Mouse (Mus musculus) adrenal gland, adult (tissue): Measurements from ENCODE around the gene Msantd2.

Source experiments
- DNase-seq, 2 experiments: peaks; one replicate each; pipeline ENCODE4 v3.0.0; 2022 to 2023; ENCODE audit warnings: low spot score in 1 of 2; ENCODE audit not compliant: inconsistent age in 2 of 2

Msantd2 gene

DNA sequence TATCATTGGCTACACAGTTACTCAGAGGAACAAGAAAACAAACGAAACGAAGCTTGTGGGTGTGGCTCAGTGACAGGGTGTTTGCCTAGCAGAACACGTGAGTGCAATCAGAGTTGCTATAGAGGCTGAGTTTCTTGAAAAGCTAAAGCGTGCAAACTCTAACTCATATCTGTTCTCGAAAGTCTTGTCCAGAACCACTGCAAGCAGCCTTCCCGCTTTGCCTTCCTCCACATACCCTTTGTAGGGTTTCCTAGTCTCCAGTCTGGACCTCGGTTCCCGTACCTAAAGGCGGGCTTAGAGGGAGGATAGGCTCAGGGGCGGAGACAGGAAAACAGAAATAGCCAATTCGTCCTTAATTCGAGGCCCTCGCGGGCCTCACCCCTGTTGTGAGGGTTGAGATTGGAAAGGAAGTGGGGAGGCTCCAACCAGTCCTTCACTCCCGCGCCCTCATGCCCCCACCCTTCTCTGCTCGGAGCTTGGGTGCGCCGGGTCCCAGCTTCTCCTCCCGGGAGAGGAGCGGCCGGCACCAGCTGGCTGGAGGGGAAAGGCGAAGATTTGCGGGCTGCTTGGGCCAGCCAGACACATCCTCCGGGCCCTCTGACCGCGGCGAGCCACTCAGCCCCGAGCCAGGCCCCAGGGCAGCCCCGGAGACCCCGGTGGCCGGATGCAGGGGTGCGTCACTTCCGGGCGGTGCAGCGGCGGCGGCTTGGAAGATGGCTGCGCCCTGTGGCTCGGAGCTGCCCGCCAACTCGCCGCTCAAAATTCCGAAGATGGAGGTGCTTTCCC is at the start of gene Msantd2:
Msantd2 (plus strand) TSS at position 709 of the 786 bp plus-strand sequence.
- peak; percentile 93 to 97 for DNase-seq

DNA sequence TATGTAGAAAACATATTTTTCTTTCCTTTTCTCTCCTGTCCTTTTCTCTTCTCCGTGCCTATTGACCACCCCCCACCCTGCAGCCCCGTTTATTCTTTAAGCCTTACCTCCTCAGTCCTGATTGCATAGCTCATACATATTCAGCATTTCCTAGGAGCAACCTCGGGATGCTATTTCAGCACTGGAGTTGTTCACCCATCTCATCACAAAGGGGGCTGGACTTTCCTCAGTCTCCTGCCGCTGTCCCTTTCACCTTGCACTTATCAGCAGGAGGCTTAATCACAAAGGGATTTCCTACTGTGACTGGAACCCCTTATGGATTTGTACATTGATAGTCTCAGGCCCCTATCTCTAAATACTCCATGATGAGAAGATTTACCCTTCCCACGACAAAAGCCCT is 36.7 kb upstream of the Msantd2 start:
- peak in 1 of 2 experiments; percentile 13 for DNase-seq

GRCm38 (mm10) chr9:37453328-37453727 is 35.8 kb upstream of the Msantd2 start:
- DNase-seq: peak in 1 of 2 experiments; percentile 13

DNA sequence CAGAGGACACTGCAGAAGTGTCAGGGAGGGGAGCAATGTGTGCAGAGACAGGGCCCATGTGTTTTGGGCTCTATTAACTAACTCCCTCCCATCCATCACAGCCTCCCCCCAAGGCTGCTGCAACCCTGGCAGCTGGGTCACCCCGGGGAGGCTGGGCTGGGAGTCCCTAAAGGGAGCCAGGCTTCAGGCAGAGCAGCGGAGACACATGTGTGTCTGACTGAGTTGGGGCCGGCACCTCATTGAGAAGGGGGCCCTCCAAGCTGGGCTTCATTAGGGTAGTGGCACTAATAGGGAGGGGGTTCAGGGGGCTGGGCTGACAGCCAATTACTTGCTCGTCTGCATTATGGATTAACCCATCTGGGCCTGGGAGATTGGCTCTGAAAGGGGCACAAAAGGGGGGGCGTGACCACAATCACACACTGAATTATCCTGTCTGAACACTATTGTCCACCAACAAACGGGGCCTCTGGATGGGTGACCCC is 35.1 kb upstream of the Msantd2 start:
- no peak for DNase-seq

GRCm38 (mm10) chr9:37454991-37455390 is 34.1 kb upstream of the Msantd2 start:
- DNase-seq: no peak

DNA sequence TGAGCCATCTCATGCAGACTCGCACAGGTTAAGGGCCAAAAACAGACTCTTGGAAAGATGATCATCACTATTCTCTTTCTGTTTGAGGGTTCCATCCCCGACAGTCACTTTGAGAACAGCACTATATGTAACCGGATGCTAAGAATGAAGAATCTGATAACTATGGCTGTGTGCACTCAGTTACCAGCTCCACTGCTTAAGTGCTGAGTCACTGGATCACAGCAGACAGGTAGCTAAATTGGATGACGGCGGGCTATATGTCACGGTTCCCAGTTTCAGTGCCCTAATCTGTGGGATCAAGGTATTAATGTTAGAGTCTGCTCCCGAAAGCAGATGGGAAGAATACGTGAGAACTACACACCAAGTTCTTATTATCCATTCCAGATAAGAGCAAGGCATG is 33.3 kb upstream of the Msantd2 start:
- no peak for DNase-seq

DNA sequence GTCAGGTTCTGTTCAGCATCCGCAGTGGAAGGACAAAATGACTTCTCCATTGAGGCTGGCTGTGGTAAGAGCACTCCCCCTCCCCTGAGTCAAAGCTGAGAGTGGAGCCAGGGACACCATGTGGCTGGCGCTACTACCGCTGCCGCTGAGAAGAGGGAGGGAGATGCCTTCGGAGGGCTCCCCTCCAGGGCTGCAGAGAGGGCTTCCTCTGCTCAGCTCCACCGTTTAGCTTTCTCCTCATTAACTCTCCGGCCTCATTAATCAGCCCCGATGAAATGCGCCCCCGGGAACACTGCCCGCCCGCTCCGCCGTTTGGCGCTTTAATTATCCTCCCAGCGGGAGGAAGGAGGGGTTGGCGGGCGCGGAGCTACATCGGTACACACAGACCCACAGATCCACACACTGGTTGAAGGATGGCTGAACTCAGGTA is 32.6 kb upstream of the Msantd2 start:
- DNase-seq: peak in 1 of 2 experiments; percentile 47

GRCm38 (mm10) chr9:37457151-37457550 is 32.0 kb upstream of the Msantd2 start:
- no peak for DNase-seq

GRCm38 (mm10) chr9:37459665-37460042 is 29.5 kb upstream of the Msantd2 start:
- DNase-seq: no peak

DNA sequence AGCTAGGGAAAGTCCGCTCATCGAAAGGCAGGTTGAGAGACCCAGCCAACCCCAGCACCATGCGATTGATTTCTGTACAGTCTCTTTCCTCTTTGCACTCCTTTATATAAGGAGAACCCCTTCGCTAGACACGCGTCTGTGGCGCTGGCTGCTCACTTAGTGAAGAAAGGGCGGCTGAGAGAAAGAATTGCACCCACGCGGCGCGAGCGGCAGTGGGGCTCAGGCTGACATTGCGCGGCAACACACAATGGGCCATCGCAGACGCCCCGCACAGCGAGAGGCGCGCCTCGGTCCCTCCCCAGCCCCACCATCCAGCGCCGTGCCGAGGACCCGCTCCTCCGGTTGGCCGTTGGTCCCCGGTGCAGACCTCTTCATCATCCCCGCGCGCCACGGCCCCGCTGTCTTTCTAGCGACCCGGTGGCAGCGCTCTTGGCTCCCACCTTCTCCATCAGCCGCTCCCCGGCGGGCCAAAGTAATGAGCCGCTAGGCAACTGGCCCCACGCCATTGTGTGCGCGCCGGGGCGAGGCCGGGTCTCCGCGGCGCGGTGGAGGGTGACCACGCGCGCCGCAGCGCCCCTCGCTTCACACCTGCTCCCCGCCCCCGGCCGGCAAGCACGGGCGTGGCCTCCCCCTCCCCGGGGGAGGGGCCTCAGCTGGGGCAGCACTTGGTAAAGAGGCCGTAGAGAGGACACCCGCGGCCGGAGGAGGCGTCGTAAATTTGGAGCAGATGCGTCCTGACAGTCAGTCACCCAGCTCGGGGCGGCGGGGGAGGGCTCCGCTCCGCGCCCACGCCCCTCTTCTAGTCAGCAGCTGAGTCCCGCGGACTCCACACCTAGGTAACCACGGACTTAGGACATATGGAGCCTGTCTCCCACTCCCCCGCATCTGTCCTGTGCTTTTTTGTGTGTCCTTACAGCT is 28.8 kb upstream of the Msantd2 start:
- peak; percentile 33 to 68 for DNase-seq

DNA sequence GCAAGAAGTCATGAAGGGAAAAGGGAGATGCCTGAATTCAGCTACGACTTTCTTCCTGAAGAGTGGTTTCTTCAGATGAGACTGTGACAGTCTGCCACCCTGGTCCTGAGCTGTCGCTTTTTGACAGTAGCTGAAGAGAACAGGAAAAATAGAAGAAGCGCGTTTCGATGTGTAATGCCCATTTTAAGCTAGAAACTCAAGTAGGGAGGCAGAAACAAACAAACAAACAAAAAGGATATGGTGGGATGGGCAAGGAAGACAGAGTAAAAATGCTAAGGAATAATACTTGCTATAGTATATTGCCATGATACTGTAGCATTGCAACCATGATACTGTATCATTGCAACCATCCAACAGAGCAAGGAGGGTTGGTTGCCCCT is 28.2 kb upstream of the Msantd2 start:
- DNase-seq: no peak

GRCm38 (mm10) chr9:37461571-37461970 is 27.5 kb upstream of the Msantd2 start:
- no peak for DNase-seq

- peak; percentile 37 to 81 for DNase-seq
Measured at GRCm38 (mm10) chr9:37462764-37463163, 26.4 kb upstream of the Msantd2 start.

GRCm38 (mm10) chr9:37473611-37474125 is 15.5 kb upstream of the Msantd2 start:
- no peak for DNase-seq

GRCm38 (mm10) chr9:37474923-37475322 is 14.2 kb upstream of the Msantd2 start:
- DNase-seq: no peak

- no peak for DNase-seq
Measured at GRCm38 (mm10) chr9:37485146-37485545, 4.0 kb upstream of the Msantd2 start.

- peak in 1 of 2 experiments; percentile 56 for DNase-seq
Measured at GRCm38 (mm10) chr9:37488041-37488440, 1.1 kb upstream of the Msantd2 start.

- peak; percentile 63 to 82 for DNase-seq
Measured at GRCm38 (mm10) chr9:37489446-37490120, 464 bp downstream of the Msantd2 start.

- no peak for DNase-seq
Measured at GRCm38 (mm10) chr9:37495761-37496160, 6.6 kb downstream of the Msantd2 start.

DNA sequence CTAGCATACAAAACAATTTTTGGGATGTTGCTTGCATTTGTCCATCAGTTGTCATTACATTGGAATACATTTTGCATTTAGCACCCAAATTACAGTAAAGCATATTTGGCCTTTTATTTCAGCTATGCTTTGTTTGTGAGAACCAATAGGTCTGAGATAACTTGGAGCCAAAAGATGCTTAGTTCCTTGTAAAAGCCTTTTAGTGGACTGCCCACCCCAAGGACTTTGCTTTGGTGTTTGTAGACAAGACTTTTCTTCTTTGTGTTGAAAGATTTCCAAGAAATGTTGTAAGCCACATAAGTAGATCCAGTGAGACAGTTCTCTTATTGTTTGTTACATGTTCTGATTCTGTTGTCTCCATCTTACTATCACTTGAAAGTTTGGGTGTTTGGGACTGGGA is 7.2 kb downstream of the Msantd2 start:
- no peak for DNase-seq

DNA sequence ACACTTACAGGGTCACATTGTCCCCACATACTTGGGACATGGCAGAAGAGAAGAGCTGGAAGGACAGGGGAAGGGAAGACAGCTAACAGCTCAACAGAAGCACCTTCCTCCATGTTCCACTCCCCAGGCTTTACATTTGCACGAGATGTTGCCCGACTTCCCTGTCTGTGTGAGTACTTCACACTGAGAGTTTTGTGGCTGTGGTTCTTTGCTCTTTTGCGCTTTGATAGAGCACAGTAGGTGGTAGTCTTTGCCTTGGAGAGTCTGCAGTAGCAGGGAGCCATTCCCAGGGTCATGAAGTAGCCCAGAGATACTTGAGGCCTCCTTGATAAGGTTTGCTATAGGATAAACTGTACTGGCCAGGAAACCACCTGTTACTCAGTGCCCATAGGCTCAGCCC is 11.1 kb downstream of the Msantd2 start:
- no peak for DNase-seq
